Mouse (Mus musculus) layer of hippocampus, adult 18-20 months (tissue): ENCODE measurements around the gene Olfr622. TPM values are rescaled to one million over a fixed set of nuclear protein-coding genes. Genes with fewer than 3 reads are reported as not detected.

Experiments used
- DNase-seq, 2 experiments: peaks; one replicate each; pipeline ENCODE4 v3.0.0; 2022; ENCODE audit warnings: low spot score in 2 of 2
- long read RNA-seq: library from polyadenylated mRNA; stranded (forward); transcript quantifications from one replicate; pipeline ENCODE4 v2.0.0, GENCODE M21; 2021
- total RNA-seq, 2 experiments: library from RNA; stranded (reverse); gene quantifications; 2 replicates each; pipeline ENCODE4 v1.2.3; 2021

Gene Olfr622
- total RNA-seq = not detected
- long read RNA-seq = 0 reads

GRCm38 (mm10) chr7:103642602-103643001 is at the start of gene Olfr622:
Gene Olfr622, minus strand, starts transcription at chr7:103642702.
- no peak for DNase-seq

GRCm38 (mm10) chr7:103682420-103682819 is 39.9 kb upstream of the Olfr622 start, which contains the start of gene Olfr625-ps1:
Gene Olfr625-ps1, plus strand, starts transcription at chr7:103682720.
- DNase-seq = no peak

- no peak for DNase-seq
These were observed 28.6 kb upstream of the Olfr622 start, which contains the start of gene Olfr624 for GRCm38 (mm10) chr7:103671091-103671490. Gene Olfr624, minus strand, starts transcription at chr7:103671191.

- DNase-seq = no peak
These were observed 21.1 kb upstream of the Olfr622 start, which contains the start of gene Olfr623 for GRCm38 (mm10) chr7:103663598-103663997. Gene Olfr623, minus strand, starts transcription at chr7:103663698.

- DNase-seq = no peak
These were observed 1.6 kb upstream of the Olfr622 start for GRCm38 (mm10) chr7:103644070-103644469.

GRCm38 (mm10) chr7:103636795-103637194 is 5.7 kb downstream of the Olfr622 start:
- no peak for DNase-seq

GRCm38 (mm10) chr7:103612434-103612833 is 30.1 kb downstream of the Olfr622 start, which contains the start of gene Olfr620:
Gene Olfr620, minus strand, starts transcription at chr7:103612534.
- DNase-seq = no peak

- DNase-seq = no peak
These were observed 35.1 kb downstream of the Olfr622 start for GRCm38 (mm10) chr7:103607425-103607824.

- DNase-seq = no peak
These were observed 42.2 kb downstream of the Olfr622 start, which contains the start of gene Olfr619 for GRCm38 (mm10) chr7:103600275-103600674. Gene Olfr619, plus strand, starts transcription at chr7:103600575.

GRCm38 (mm10) chr7:103589803-103590202 is 52.7 kb downstream of the Olfr622 start, which contains the start of gene Olfr618:
Gene Olfr618, plus strand, starts transcription at chr7:103590103.
- no peak for DNase-seq

Other genes with a start within 250 kb of the Olfr622 start
- not detected for gene Usp17lc, start 227.6 kb downstream of the Olfr622 start, total RNA-seq
- gene Olfr605, start 197.3 kb downstream of the Olfr622 start, total RNA-seq = not detected
- not detected for gene Olfr606, start 193.7 kb downstream of the Olfr622 start, total RNA-seq
- gene Olfr607, start 178.6 kb downstream of the Olfr622 start, total RNA-seq = not detected
- not detected for gene Olfr608, start 172.8 kb downstream of the Olfr622 start, total RNA-seq
- gene Olfr609, start 144.6 kb downstream of the Olfr622 start, total RNA-seq = not detected
- not detected for gene Olfr610, start 130.6 kb downstream of the Olfr622 start, total RNA-seq
- not detected for gene Olfr611, start 121.9 kb downstream of the Olfr622 start, total RNA-seq
- gene Olfr612, start 100.0 kb downstream of the Olfr622 start, total RNA-seq = not detected
- not detected for gene Olfr613, start 94.6 kb downstream of the Olfr622 start, total RNA-seq
- gene Olfr615, start 86.6 kb downstream of the Olfr622 start, total RNA-seq = not detected
- gene Olfr616, start 73.6 kb downstream of the Olfr622 start, total RNA-seq = not detected
- not detected for gene Olfr617, start 69.6 kb downstream of the Olfr622 start, total RNA-seq
- not detected for gene Olfr618, start 52.6 kb downstream of the Olfr622 start, total RNA-seq
- not detected for gene Olfr619, start 42.1 kb downstream of the Olfr622 start, total RNA-seq
- not detected for gene Olfr620, start 30.2 kb downstream of the Olfr622 start, total RNA-seq
- not detected for gene Olfr623, start 21.0 kb upstream of the Olfr622 start, total RNA-seq
- gene Olfr624, start 28.5 kb upstream of the Olfr622 start, total RNA-seq = under 1 TPM in 1 of 2 experiments, not detected in 1; 0.05 TPM
- gene Olfr625-ps1, start 40.0 kb upstream of the Olfr622 start, total RNA-seq = not detected
- gene Olfr243, start 72.0 kb upstream of the Olfr622 start, total RNA-seq = not detected
- not detected for gene Olfr628, start 87.7 kb upstream of the Olfr622 start, total RNA-seq
- not detected for gene Olfr629, start 102.2 kb upstream of the Olfr622 start, total RNA-seq
- gene Olfr630, start 114.6 kb upstream of the Olfr622 start, total RNA-seq = not detected
- not detected for gene Olfr69, start 128.9 kb upstream of the Olfr622 start, total RNA-seq
- not detected for gene Olfr68, start 137.0 kb upstream of the Olfr622 start, total RNA-seq
- gene Olfr67, start 149.1 kb upstream of the Olfr622 start, total RNA-seq = not detected
- gene Hbb-bt, start 171.3 kb upstream of the Olfr622 start, total RNA-seq = 10 to 100 TPM; 26.0 to 31.8 TPM
- gene Hbb-bs, start 185.4 kb upstream of the Olfr622 start, total RNA-seq = 100 to 1,000 TPM; 267 to 283 TPM
- gene Hbb-bh2, start 197.8 kb upstream of the Olfr622 start, total RNA-seq = not detected
- gene Hbb-bh1, start 200.5 kb upstream of the Olfr622 start, total RNA-seq = not detected
- not detected for gene Hbb-y, start 210.5 kb upstream of the Olfr622 start, total RNA-seq
- gene Olfr66, start 243.6 kb upstream of the Olfr622 start, total RNA-seq = not detected